Mouse (Mus musculus) layer of hippocampus, adult 2 months (tissue): Measurements from ENCODE around the gene Mettl1. TPM values are rescaled to one million over a fixed set of nuclear protein-coding genes. Genes with fewer than 3 reads are reported as not detected.
"Not testable (repeated sequence)": the region's sequence is repeated elsewhere in the genome, so short reads cannot be mapped to it uniquely, and the experiment has no call there.

Experiments used
- DNase-seq, 2 experiments: peaks; one replicate each; pipeline ENCODE4 v3.0.0; 2022; ENCODE audit warnings: low spot score in 2 of 2
- H3K27ac ChIP-seq: fragments of 200-600 bp; 2 replicates; pipeline ENCODE4 v1.8.1; 2022
- H3K4me3 ChIP-seq: fragments of 200-600 bp; 2 replicates; pipeline ENCODE4 v1.8.1; 2022; ENCODE audit warnings: mild to moderate bottlenecking
- CTCF ChIP-seq: fragments of 200-600 bp; conservative IDR thresholded peaks from 2 replicates; pipeline ENCODE4 v1.8.1; 2022; ENCODE audit warnings: antibody characterized with exemption, mild to moderate bottlenecking, moderate library complexity
- total RNA-seq, 2 experiments: library from RNA; stranded (reverse); gene quantifications; 2 replicates each; pipeline ENCODE4 v1.2.3; 2021

Mettl1 gene
- total RNA-seq, 2 experiments from 2014 or later = 12.7 to 14.0 TPM

GRCm38 (mm10) chr10:127050119-127050474 lies 8.9 kb downstream of the Mettl1 start:
- TF ChIP-seq CTCF = no peak
- H3K4me3 ChIP-seq = no peak overlapping the region
- H3K27ac ChIP-seq = no peak overlapping the region
- DNase-seq = no peak

- Histone ChIP-seq H3K4me3 (no peak overlapping the region), H3K27ac (no peak overlapping the region)
- no peak for TF ChIP-seq CTCF
- DNase-seq = no peak
These were observed 13.4 kb downstream of the Mettl1 start for GRCm38 (mm10) chr10:127054646-127055045.

- no peak for TF ChIP-seq CTCF
- DNase-seq = no peak
- Histone ChIP-seq H3K4me3 (no peak overlapping the region), H3K27ac (no peak overlapping the region)
These were observed 14.2 kb downstream of the Mettl1 start for GRCm38 (mm10) chr10:127055406-127055805.

GRCm38 (mm10) chr10:127056490-127056889 lies 15.3 kb downstream of the Mettl1 start:
- TF ChIP-seq CTCF = no peak
- H3K4me3 ChIP-seq = no peak overlapping the region
- H3K27ac ChIP-seq = no peak overlapping the region
- no peak for DNase-seq

- no peak overlapping the region for H3K27ac ChIP-seq
- H3K4me3 ChIP-seq = peak overlapping the region; percentile 62
- TF ChIP-seq CTCF = peak; percentile 99
- peak; percentile 79 to 89 for DNase-seq
These were observed 16.9 kb downstream of the Mettl1 start for GRCm38 (mm10) chr10:127058161-127058560.

DNA sequence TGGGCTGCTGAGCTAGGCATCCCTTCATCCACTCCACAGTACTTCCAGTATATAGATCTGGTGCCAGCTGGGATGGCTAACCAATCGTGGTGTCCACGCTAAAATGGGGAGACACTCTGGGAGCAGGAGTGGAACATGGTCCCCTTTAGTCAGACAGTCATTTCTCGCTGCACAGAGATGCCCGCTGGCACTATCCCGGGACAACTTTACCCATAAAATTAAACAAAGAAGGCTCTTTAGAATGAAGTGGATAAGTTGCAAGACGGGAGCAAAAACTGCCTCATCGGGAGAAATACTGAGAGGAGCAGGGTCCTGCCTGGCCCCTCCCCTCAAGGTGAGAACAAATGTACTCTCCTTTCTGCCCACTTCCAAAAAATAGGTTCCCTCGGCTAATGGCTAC lies 17.5 kb downstream of the Mettl1 start:
- Histone ChIP-seq H3K4me3 (peak overlapping the region; percentile 62), H3K27ac (no peak overlapping the region)
- no peak for DNase-seq
- TF ChIP-seq CTCF = no peak

GRCm38 (mm10) chr10:127059174-127059967 lies 18.2 kb downstream of the Mettl1 start:
- peak overlapping the region; percentile 62 for H3K4me3 ChIP-seq
- H3K27ac ChIP-seq = peak overlapping the region; percentile 89
- DNase-seq = no peak
- TF ChIP-seq CTCF = no peak

DNA sequence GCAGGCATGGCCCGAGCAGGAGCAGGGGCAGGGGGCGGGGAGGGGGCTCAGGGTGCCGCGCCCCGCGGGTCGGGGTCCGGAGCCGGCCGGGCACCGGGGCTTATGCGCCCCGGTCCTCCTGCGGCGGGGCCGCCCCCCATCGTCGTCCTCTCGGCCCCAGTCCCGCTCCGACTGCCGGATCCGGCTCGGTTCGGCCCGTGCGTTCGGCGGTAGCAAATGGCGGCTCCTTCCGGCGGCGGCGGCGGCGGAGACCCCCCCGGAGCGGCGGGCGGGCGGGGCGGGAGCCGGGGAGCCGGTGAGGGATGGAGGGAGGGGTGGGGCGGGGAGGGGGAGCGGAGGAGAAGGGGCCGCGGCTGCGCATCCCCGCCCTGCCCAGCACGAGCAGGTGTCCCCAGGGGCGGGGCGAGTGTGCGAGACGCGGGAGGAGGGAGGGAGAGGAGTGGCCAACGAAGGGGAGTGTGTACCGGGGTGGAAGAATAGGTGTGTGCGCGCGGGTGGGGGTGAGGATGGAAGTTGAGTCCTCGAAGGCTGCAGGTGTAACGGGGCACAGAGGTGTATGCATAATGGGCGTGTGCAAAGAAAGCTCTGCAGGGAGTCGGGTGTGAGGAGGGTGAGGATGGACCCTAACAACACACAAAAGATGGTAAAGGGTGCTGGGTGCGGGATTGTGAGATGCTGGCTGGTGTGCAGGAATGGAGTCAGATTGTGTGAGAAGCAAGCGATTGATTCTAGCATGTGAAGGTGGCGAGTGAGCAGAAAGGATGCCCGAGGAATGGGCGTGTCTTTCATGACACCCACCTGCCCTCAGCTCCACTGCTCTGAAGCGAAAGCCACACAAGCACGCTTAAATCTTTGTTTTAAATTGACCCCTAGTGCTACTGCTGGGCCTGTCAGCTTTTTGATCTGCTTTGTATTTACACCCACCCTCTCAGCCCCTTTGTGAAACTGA lies 19.0 kb downstream of the Mettl1 start, which contains the start of gene March9:
March9 (minus strand) TSS at position 217 of the 949 bp plus-strand sequence.
- peak within 1 kb of the TSS; percentile 89 for H3K27ac ChIP-seq
- DNase-seq = peak; percentile 66 to 84
- no peak for TF ChIP-seq CTCF
- H3K4me3 ChIP-seq = peak within 1 kb of the TSS; percentile 62

DNA sequence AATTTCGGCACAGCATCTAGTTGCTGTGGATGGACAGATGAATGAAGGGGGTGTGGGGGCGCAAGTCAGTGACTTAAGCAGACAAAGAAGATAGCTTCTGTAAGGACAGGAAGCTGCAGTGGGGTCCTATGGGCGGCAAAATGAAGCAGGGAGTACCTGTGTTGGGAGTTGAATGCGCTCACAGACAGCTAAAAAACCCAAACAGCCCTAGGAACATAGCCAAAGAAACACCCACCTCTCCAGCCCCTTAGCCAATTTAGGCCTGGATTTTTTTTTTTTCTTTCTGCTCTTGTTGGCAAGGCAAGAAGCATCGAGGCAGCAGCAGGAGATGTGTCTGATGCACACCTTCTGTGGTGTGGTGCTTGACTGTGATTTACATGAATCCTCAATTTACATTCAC lies 19.9 kb downstream of the Mettl1 start:
- DNase-seq = no peak
- Histone ChIP-seq H3K4me3 (no peak overlapping the region), H3K27ac (peak overlapping the region; percentile 89; the same call in 1 of the 2 replicates)
- no peak for TF ChIP-seq CTCF

DNA sequence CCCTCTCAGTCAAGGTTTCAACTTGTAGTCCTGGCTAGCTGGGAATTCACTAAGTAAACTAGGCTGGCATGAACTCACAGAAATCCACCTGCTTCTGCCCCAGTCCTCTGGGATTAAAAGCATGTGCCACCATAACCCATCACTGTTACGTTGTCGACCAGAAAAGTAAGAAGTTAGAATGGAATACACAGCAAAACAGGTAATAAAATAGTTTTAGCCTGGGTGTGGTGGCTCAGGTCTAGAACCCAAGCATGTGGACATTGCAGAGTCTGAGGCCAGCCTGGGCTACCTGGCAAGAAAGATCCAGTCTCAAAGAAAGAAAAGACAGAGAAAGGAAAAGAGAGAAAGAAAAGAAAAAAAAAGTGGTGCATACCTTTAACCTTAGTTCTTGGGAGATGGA lies 20.3 kb downstream of the Mettl1 start:
- H3K4me3 ChIP-seq = no peak overlapping the region
- no peak for DNase-seq
- peak overlapping the region; percentile 14; the same call in 1 of the 2 replicates for H3K27ac ChIP-seq
- TF ChIP-seq CTCF = no peak

- H3K4me3 ChIP-seq, DNase-seq: not testable (repeated sequence)
- peak overlapping the region; percentile 89; the same call in 1 of the 2 replicates for H3K27ac ChIP-seq
These were observed 20.9 kb downstream of the Mettl1 start for GRCm38 (mm10) chr10:127062101-127062500.

- peak overlapping the region; percentile 80; the same call in 1 of the 2 replicates for H3K4me3 ChIP-seq
- peak overlapping the region; percentile 89 for H3K27ac ChIP-seq
- no peak for TF ChIP-seq CTCF
- DNase-seq = no peak
These were observed 21.3 kb downstream of the Mettl1 start for GRCm38 (mm10) chr10:127062503-127062902.

DNA sequence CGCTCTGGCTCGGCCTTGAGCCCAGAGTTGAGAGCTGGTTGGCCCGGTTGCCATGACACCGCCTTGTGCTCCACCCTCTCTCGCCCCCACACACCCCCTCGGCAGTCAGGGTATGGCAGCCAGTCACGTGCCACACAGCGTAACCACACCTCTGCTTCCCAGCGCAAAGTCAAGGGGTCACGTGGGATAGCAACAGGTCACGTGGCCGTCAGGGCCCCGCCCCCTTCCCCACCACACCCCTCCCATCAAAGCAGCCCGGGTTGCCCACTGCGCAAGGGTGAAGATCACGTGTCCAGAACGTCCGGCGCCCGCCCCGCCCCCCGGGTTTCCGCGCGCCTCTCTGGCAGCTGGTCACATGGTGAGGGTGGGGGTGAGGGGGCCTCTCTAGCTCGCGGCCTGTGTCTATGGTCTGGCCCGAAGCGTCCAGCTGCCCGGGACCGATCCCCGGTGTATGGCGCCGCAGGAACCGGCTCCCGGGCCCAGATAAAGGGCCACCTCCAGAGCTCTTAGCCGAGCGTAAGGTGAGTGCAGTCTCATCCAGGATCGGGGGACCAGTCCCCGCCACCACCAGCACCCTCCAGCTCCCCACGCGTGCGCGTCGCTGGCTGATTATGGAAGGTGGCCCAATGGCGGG lies 22.1 kb downstream of the Mettl1 start, which contains the start of gene Cdk4:
Cdk4 (plus strand) TSS at position 296 of the 634 bp plus-strand sequence.
- peak; percentile 98 to 99 for DNase-seq
- H3K27ac ChIP-seq = peak within 1 kb of the TSS; percentile 96
- TF ChIP-seq CTCF = no peak
- H3K4me3 ChIP-seq = peak within 1 kb of the TSS; percentile 80
